Mouse (Mus musculus): ENCODE measurements around the gene Wasf3. TPM values are rescaled to one million over a fixed set of nuclear protein-coding genes. Genes with fewer than 3 reads are reported as not detected.

The Wasf3 gene
- polyA plus RNA-seq, 1 experiment = 33.1 TPM

DNA sequence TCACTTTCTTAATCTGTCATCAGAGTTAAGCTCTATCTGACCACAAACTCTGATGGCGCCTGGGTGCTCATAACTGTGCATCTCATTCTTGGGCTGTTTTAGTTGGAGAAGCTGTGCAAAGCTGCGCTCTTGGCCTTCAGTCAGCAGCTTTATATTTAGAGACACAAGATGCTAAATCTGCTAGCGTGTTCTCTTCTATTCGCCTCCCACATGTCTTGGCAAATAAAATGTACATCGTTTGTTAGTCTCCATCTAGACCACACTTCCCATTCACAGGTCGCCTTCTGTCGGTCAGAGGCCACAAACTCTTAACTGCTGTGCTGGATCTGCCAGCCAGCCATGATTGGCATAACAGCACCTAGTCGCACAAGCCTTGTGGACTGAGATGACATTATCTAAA, 14.0 kb upstream of the Wasf3 start:
- no peak overlapping the region for H3K9ac ChIP-seq (ENCODE audit: low read depth, poor library complexity, severe bottlenecking)
- H3K4me3 ChIP-seq (ENCODE audit: low read depth, low read length) = no peak overlapping the region
- no peaks in the 10 kb centered on the region for H3K36me3 ChIP-seq (ENCODE audit: control insufficient read depth, insufficient read depth, low read length, poor library complexity, severe bottlenecking)
- H3K27me3 ChIP-seq (ENCODE audit: control insufficient read depth, insufficient read depth, low read length, poor library complexity, severe bottlenecking) = no peaks in the 10 kb centered on the region
- H3K4me1 ChIP-seq (ENCODE audit: control insufficient read depth, insufficient read depth, low read length) = no peaks in the 10 kb centered on the region
- TF ChIP-seq EP300 (IDR thresholded peaks at IDR 0.05; ENCODE audit: insufficient read depth, low read depth, low read length) (no peak), CTCF (IDR thresholded peaks at IDR 0.05; ENCODE audit: low read depth, low read length) (no peak), POLR2A (IDR thresholded peaks at IDR 0.05; ENCODE audit: insufficient read depth, low read length) (no peak)
- no peak overlapping the region for H3K27ac ChIP-seq (ENCODE audit: insufficient read depth, low read length)
- no peaks in the 10 kb centered on the region for H3K9me3 ChIP-seq (replicated peaks; ENCODE audit: control insufficient read depth, insufficient read depth, low read length, poor library complexity, severe bottlenecking)

GRCm38 (mm10) chr5:146373238-146373637, 11.5 kb upstream of the Wasf3 start:
- Histone ChIP-seq H3K9me3 (replicated peaks; ENCODE audit: control insufficient read depth, insufficient read depth, low read length, poor library complexity, severe bottlenecking) (no peaks in the 10 kb centered on the region), H3K4me1 (ENCODE audit: control insufficient read depth, insufficient read depth, low read length) (no peaks in the 10 kb centered on the region), H3K27me3 (ENCODE audit: control insufficient read depth, insufficient read depth, low read length, poor library complexity, severe bottlenecking) (no peaks in the 10 kb centered on the region)

GRCm38 (mm10) chr5:146376601-146377000, 8.2 kb upstream of the Wasf3 start:
- H3K27ac ChIP-seq (ENCODE audit: insufficient read depth, low read length) = no peak overlapping the region
- H3K4me1 ChIP-seq (ENCODE audit: control insufficient read depth, insufficient read depth, low read length) = no peaks in the 10 kb centered on the region
- H3K4me3 ChIP-seq (ENCODE audit: low read depth, low read length) = no peak overlapping the region
- no peaks in the 10 kb centered on the region for H3K36me3 ChIP-seq (ENCODE audit: control insufficient read depth, insufficient read depth, low read length, poor library complexity, severe bottlenecking)
- H3K27me3 ChIP-seq (ENCODE audit: control insufficient read depth, insufficient read depth, low read length, poor library complexity, severe bottlenecking) = no peaks in the 10 kb centered on the region; the same call in 1 of the 2 replicates
- H3K9ac ChIP-seq (ENCODE audit: low read depth, poor library complexity, severe bottlenecking) = no peak overlapping the region
- no peaks in the 10 kb centered on the region for H3K9me3 ChIP-seq (replicated peaks; ENCODE audit: control insufficient read depth, insufficient read depth, low read length, poor library complexity, severe bottlenecking)
- TF ChIP-seq CTCF (IDR thresholded peaks at IDR 0.05; ENCODE audit: low read depth, low read length) = peak; percentile 81
- TF ChIP-seq EP300 (IDR thresholded peaks at IDR 0.05; ENCODE audit: insufficient read depth, low read depth, low read length) = no peak

More at GRCm38 (mm10) chr5:146373238-146373637, 11.5 kb upstream of the Wasf3 start:
- Histone ChIP-seq H3K9ac (ENCODE audit: low read depth, poor library complexity, severe bottlenecking) (no peak overlapping the region), H3K27ac (ENCODE audit: insufficient read depth, low read length) (no peak overlapping the region), H3K36me3 (ENCODE audit: control insufficient read depth, insufficient read depth, low read length, poor library complexity, severe bottlenecking) (no peaks in the 10 kb centered on the region), H3K4me3 (ENCODE audit: low read depth, low read length) (no peak overlapping the region)
- TF ChIP-seq EP300 (IDR thresholded peaks at IDR 0.05; ENCODE audit: insufficient read depth, low read depth, low read length) = no peak
- TF ChIP-seq POLR2A (IDR thresholded peaks at IDR 0.05; ENCODE audit: insufficient read depth, low read length) = no peak
- TF ChIP-seq CTCF (IDR thresholded peaks at IDR 0.05; ENCODE audit: low read depth, low read length) = no peak

DNA sequence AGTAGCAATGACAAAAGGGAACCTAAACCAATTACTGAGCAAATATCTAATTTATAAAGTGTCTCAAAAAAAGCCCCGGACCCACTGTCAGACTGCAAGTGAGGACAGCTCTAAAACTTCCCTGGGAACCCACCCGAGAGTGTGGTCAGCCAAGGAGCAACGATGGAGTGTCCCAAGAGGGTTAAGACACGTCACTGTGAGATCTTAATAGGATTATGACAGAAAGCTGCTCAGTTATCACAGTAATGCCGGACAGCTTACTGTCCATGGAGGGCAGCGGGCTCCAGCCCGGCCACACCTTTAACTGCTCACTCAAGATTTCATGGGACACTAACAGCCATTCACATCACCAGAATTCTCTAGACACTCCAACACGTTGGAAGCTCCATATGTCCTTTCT, 4.7 kb upstream of the Wasf3 start:
- H3K4me1 ChIP-seq (ENCODE audit: control insufficient read depth, insufficient read depth, low read length) = no peaks in the 10 kb centered on the region
- H3K9ac ChIP-seq (ENCODE audit: low read depth, poor library complexity, severe bottlenecking) = no peak overlapping the region
- no peak overlapping the region for H3K27ac ChIP-seq (ENCODE audit: insufficient read depth, low read length)
- H3K27me3 ChIP-seq (ENCODE audit: control insufficient read depth, insufficient read depth, low read length, poor library complexity, severe bottlenecking) = no peaks in the 10 kb centered on the region; the same call in 1 of the 2 replicates
- no peaks in the 10 kb centered on the region for H3K9me3 ChIP-seq (replicated peaks; ENCODE audit: control insufficient read depth, insufficient read depth, low read length, poor library complexity, severe bottlenecking)
- TF ChIP-seq EP300 (IDR thresholded peaks at IDR 0.05; ENCODE audit: insufficient read depth, low read depth, low read length) (no peak), CTCF (IDR thresholded peaks at IDR 0.05; ENCODE audit: low read depth, low read length) (no peak), POLR2A (IDR thresholded peaks at IDR 0.05; ENCODE audit: insufficient read depth, low read length) (no peak)
- H3K36me3 ChIP-seq (ENCODE audit: control insufficient read depth, insufficient read depth, low read length, poor library complexity, severe bottlenecking) = no peaks in the 10 kb centered on the region
- no peak overlapping the region for H3K4me3 ChIP-seq (ENCODE audit: low read depth, low read length)

- no peak overlapping the region for H3K27ac ChIP-seq (ENCODE audit: insufficient read depth, low read length)
Observed at GRCm38 (mm10) chr5:146382268-146382667, 2.5 kb upstream of the Wasf3 start.

DNA sequence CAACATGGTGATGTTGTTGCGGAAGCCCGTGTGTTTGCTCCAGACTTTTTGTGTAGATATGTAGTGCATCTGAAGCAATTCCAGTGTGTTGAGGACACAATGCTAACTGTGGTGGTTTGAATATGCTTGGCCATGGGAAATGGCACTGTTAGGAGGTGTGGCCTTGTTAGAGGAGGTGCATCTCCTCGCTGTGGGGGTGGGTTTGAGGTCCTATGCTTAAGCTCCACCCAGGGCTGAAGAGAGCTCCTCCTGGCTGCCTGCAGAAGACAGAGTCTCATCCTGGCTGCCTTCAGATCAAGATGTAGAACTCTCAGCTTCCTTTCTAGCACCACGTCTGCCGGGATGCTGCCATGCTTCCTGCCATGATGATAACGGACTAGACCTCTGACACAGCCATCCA, 1.4 kb upstream of the Wasf3 start:
- Histone ChIP-seq H3K27ac (ENCODE audit: insufficient read depth, low read length) (no peak overlapping the region), H3K36me3 (ENCODE audit: control insufficient read depth, insufficient read depth, low read length, poor library complexity, severe bottlenecking) (no peaks in the 10 kb centered on the region), H3K4me1 (ENCODE audit: control insufficient read depth, insufficient read depth, low read length) (no peaks in the 10 kb centered on the region), H3K9ac (ENCODE audit: low read depth, poor library complexity, severe bottlenecking) (no peak overlapping the region), H3K27me3 (ENCODE audit: control insufficient read depth, insufficient read depth, low read length, poor library complexity, severe bottlenecking) (no peaks in the 10 kb centered on the region; the same call in 1 of the 2 replicates), H3K4me3 (ENCODE audit: low read depth, low read length) (no peak overlapping the region), H3K9me3 (replicated peaks; ENCODE audit: control insufficient read depth, insufficient read depth, low read length, poor library complexity, severe bottlenecking) (peaks cover 5% of the 10 kb centered on the region)
- TF ChIP-seq CTCF (IDR thresholded peaks at IDR 0.05; ENCODE audit: low read depth, low read length) (no peak), POLR2A (IDR thresholded peaks at IDR 0.05; ENCODE audit: insufficient read depth, low read length) (no peak), EP300 (IDR thresholded peaks at IDR 0.05; ENCODE audit: insufficient read depth, low read depth, low read length) (no peak)

More at GRCm38 (mm10) chr5:146382268-146382667, 2.5 kb upstream of the Wasf3 start:
- Histone ChIP-seq H3K27me3 (ENCODE audit: control insufficient read depth, insufficient read depth, low read length, poor library complexity, severe bottlenecking) (no peaks in the 10 kb centered on the region; the same call in 1 of the 2 replicates), H3K36me3 (ENCODE audit: control insufficient read depth, insufficient read depth, low read length, poor library complexity, severe bottlenecking) (no peaks in the 10 kb centered on the region), H3K9me3 (replicated peaks; ENCODE audit: control insufficient read depth, insufficient read depth, low read length, poor library complexity, severe bottlenecking) (peaks cover 4% of the 10 kb centered on the region; the same call in 1 of the 2 replicates), H3K4me1 (ENCODE audit: control insufficient read depth, insufficient read depth, low read length) (no peaks in the 10 kb centered on the region), H3K9ac (ENCODE audit: low read depth, poor library complexity, severe bottlenecking) (no peak overlapping the region), H3K4me3 (ENCODE audit: low read depth, low read length) (no peak overlapping the region)
- TF ChIP-seq EP300 (IDR thresholded peaks at IDR 0.05; ENCODE audit: insufficient read depth, low read depth, low read length) (no peak), POLR2A (IDR thresholded peaks at IDR 0.05; ENCODE audit: insufficient read depth, low read length) (no peak), CTCF (IDR thresholded peaks at IDR 0.05; ENCODE audit: low read depth, low read length) (peak; percentile 30)
